ENCODE assay signal across 11 mouse cellular contexts in the genomic region with DNA sequence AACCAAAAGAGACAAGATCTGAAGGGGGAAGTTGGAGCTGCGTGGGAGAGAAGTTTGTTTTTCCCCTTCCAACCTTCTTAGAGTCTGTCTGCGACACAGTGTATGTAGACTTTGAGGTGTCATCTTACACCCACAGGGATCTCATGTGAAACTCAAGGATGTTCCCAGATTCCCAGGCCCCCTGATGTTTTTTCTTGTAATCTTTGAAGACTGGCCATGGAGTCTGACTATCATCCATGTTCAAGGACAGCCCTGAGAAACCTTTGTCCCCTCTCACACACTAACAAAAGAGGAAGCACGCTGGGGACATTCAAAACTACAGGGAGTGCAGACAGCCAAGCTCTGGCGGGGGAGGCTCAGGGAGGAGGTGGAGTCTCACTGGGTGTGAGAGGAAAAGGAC. TPM values are rescaled to one million over a fixed set of nuclear protein-coding genes. Genes with fewer than 3 reads are reported as not detected.
DNase-seq lines count a peak whose midpoint lies in the region; ATAC-seq lines count a peak whose summit lies in the region.
"Had no signal": no experiment of that assay in that cellular context is flagged by ENCODE, and none has a peak within 500 bp of the region (broad histone marks: within the 10 kb centered on the region; RNA-seq: fewer than 3 reads in every experiment).

No protein-coding gene starts in this region.

- no peak for ATAC-seq in liver, embryonic 12.5 days
- ATAC-seq in embryonic facial prominence, embryonic 15.5 days (ENCODE audit: insufficient number of reproducible peaks, low FRiP score, low TSS enrichment, low read depth) = no peak
- ATAC-seq in monocyte, adult 5-6 weeks (replicated peaks; ENCODE audit: insufficient number of reproducible peaks, low FRiP score, low TSS enrichment, poor library complexity, severe bottlenecking) = peak; percentile 91
- ATAC-seq in intestine, embryonic 16.5 days = no peak
- ATAC-seq: hindbrain, embryonic 16.5 days had no signal

- DNase-seq in liver (peak; percentile 19), MEL-GATA-1-ER (ENCODE audit: extremely low read depth, low read depth) (peak; percentile 26)
- no peak for DNase-seq in spleen, postnatal 4 days (ENCODE audit: low spot score in 2 of 2)
- DNase-seq: cerebellum, adult 2 months; thymus, postnatal 14 days had no signal

- no peaks in the 10 kb centered on the region for H3K4me1 ChIP-seq in liver, embryonic 12.5 days
- H3K4me1 ChIP-seq in embryonic facial prominence, embryonic 15.5 days = no peaks in the 10 kb centered on the region
- 0 out of 2 replicates have a peak, but pooled peaks cover 3% of the 10 kb centered on the region for H3K4me1 ChIP-seq in intestine, embryonic 16.5 days (ENCODE audit: control insufficient read depth, insufficient read depth, low read length)

- H3K4me3 ChIP-seq in liver, embryonic 12.5 days = no peak overlapping the region
- no peak overlapping the region for H3K4me3 ChIP-seq in embryonic facial prominence, embryonic 15.5 days (replicated peaks)
- H3K4me3 ChIP-seq in intestine, embryonic 16.5 days (ENCODE audit: low read length) = no peak overlapping the region

- H3K27ac ChIP-seq in liver, embryonic 12.5 days = no peak overlapping the region
- 0 out of 2 replicates have a peak overlapping the region, but pooled peaks have one; percentile 12 for H3K27ac ChIP-seq in embryonic facial prominence, embryonic 15.5 days (replicated peaks)
- no peak overlapping the region for H3K27ac ChIP-seq in intestine, embryonic 16.5 days (ENCODE audit: low read length)

- H3K9ac ChIP-seq in liver, embryonic 12.5 days = no peak overlapping the region
- no peak overlapping the region for H3K9ac ChIP-seq in embryonic facial prominence, embryonic 15.5 days
- H3K9ac ChIP-seq in intestine, embryonic 16.5 days (ENCODE audit: low read depth, low read length) = no peak overlapping the region

- no peaks in the 10 kb centered on the region for H3K27me3 ChIP-seq in liver, embryonic 12.5 days (replicated peaks)
- H3K27me3 ChIP-seq in embryonic facial prominence, embryonic 15.5 days = no peaks in the 10 kb centered on the region
- no peaks in the 10 kb centered on the region for H3K27me3 ChIP-seq in intestine, embryonic 16.5 days (replicated peaks; ENCODE audit: control insufficient read depth, insufficient read depth, low read length)

- no peaks in the 10 kb centered on the region for H3K36me3 ChIP-seq in liver, embryonic 12.5 days
- H3K36me3 ChIP-seq in embryonic facial prominence, embryonic 15.5 days = no peaks in the 10 kb centered on the region
- no peaks in the 10 kb centered on the region for H3K36me3 ChIP-seq in intestine, embryonic 16.5 days (ENCODE audit: control insufficient read depth, insufficient read depth, low read length)

- no peak overlapping the region for H3K4me2 ChIP-seq in liver, embryonic 12.5 days
- H3K4me2 ChIP-seq in embryonic facial prominence, embryonic 15.5 days (replicated peaks) = no peak overlapping the region
- H3K4me2 ChIP-seq in intestine, embryonic 16.5 days (ENCODE audit: low read depth, low read length) = no peak overlapping the region

- H3K9me3 ChIP-seq in liver, embryonic 12.5 days (replicated peaks) = no peaks in the 10 kb centered on the region
- no peaks in the 10 kb centered on the region for H3K9me3 ChIP-seq in embryonic facial prominence, embryonic 15.5 days (replicated peaks)
- H3K9me3 ChIP-seq in intestine, embryonic 16.5 days (ENCODE audit: control insufficient read depth, low read length) = no peaks in the 10 kb centered on the region

- 14% methylated on average over 4 of the region's 4 CpGs for WGBS in liver, embryonic 12.5 days (ENCODE audit: insufficient replicate concordance)
- 24% methylated on average over 4 of the region's 4 CpGs for WGBS in embryonic facial prominence, embryonic 15.5 days
- 19% methylated on average over 4 of the region's 4 CpGs for WGBS in intestine, embryonic 16.5 days

RNA-seq across cellular contexts. Expression of gene Rnaseh2b, which starts 46.8 kb away (rescaled TPM):
- polyA plus RNA-seq in liver, embryonic 12.5 days (2016; fragmentation: Nextera tagmentation; extraction: Ambion mirVana) = 73.6 and 74.7 TPM in 2 replicates
- 48.0 and 48.9 TPM in 2 replicates for polyA plus RNA-seq in embryonic facial prominence, embryonic 15.5 days (2015; fragmentation: Nextera tagmentation; extraction: Ambion mirVana)
- total RNA-seq in monocyte, adult 5-6 weeks (2017) = 12.2 to 18.4 TPM (median 16.7 TPM) in 3 replicates
- polyA plus RNA-seq in intestine, embryonic 16.5 days (2015; fragmentation: Nextera tagmentation; extraction: Ambion mirVana) = 54.8 and 54.9 TPM in 2 replicates

RNA-seq across cellular contexts. Expression of gene Dleu7, which starts 47.3 kb away (rescaled TPM):
- 0.19 and 0.42 TPM in 2 replicates for polyA plus RNA-seq in liver, embryonic 12.5 days (2016; fragmentation: Nextera tagmentation; extraction: Ambion mirVana)
- 1.8 and 2.2 TPM in 2 replicates for polyA plus RNA-seq in embryonic facial prominence, embryonic 15.5 days (2015; fragmentation: Nextera tagmentation; extraction: Ambion mirVana)
- not detected in 3 replicates for total RNA-seq in monocyte, adult 5-6 weeks (2017)
- polyA plus RNA-seq in intestine, embryonic 16.5 days (2015; fragmentation: Nextera tagmentation; extraction: Ambion mirVana) = 0.57 and 0.77 TPM in 2 replicates
- total RNA-seq: gastrocnemius, adult 8-10 months had no signal

Comparison
In these comparisons a context has a peak if more than half of its experiments do, and no peak if none do; other contexts are left out.
1. DNase-seq: peak in liver (single experiment) and MEL-GATA-1-ER (single experiment); none in spleen, postnatal 4 days (0 of 2).